Mouse (Mus musculus) ES-Bruce4 (cell line): Measurements from ENCODE around the gene B4galnt1.

Experiments used
- CTCF ChIP-seq: IDR thresholded peaks from one replicate; pipeline ENCODE4 v1.8.1; 2011; ENCODE audit warnings: low read depth, low read length
- POLR2A ChIP-seq: IDR thresholded peaks from one replicate; pipeline ENCODE4 v1.8.1; 2011; ENCODE audit warnings: low read length; ENCODE audit not compliant: insufficient read depth

- TF ChIP-seq CTCF (no peak), POLR2A (no peak)
Observed at GRCm38 (mm10) chr10:127189651-127190381, 24.8 kb downstream of the B4galnt1 start, which contains the start of gene Arhgef25.
